Mouse (Mus musculus): ENCODE measurements at regions not wholly inside any gene's neighbourhood (a gene's known extent, or its start where the extent isn't known, plus 50 kb on each side); places are given as distances from the start of the nearest gene placed in this dataset.

DNA sequence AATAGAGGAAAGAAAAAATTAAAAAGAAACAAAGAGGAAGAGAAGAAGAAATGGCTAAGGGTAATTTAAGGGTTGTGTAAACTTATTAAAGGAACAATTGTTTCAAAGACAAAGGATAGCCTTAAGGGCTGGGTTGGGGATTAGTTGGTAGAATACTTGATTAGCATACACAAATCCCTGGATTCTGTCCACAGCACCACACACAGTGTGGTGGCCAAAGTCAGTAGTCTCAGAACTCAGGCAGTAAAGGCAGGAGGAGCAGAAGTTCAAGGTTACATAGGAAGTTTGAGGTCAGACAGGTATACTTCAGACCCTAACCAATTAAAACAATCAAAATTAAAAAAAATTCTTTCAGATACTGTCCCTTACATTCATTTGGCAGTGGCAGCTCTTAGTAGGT lies 596.6 kb upstream of the Tbl1xr1 start:
- ATAC-seq (ENCODE audit: insufficient read depth) (no peak), DNase-seq (ENCODE audit: low read depth in 3 of 3, low spot score in 3 of 3) (no peak)
- no peak for TF ChIP-seq EP300 (IDR thresholded peaks at IDR 0.05; ENCODE audit: low read depth)
- no peak for TF ChIP-seq CTCF (IDR thresholded peaks at IDR 0.05; ENCODE audit: low read depth)
- Histone ChIP-seq H3K36me3 (replicated peaks; ENCODE audit: control insufficient read depth, insufficient read depth, low read depth) (no peaks in the 10 kb centered on the region), H3K27ac (no peak overlapping the region), H3K9ac (replicated peaks) (no peak overlapping the region), H3K9me3 (ENCODE audit: control insufficient read depth, low read length) (no peaks in the 10 kb centered on the region), H3K4me1 (replicated peaks; ENCODE audit: control insufficient read depth in 2 of 2, insufficient read depth in 2 of 2, low read length in 1 of 2) (0 out of 4 replicates have a peak, but pooled peaks cover 0 to 2% of the 10 kb centered on the region in 2 experiments), H3K4me2 (ENCODE audit: low read depth) (no peak overlapping the region), H3K4me3 (ENCODE audit: insufficient read depth in 1 of 2, low read depth in 2 of 2, low read length in 2 of 2) (no peak overlapping the region), H3K27me3 (ENCODE audit: control insufficient read depth, insufficient read depth, low read length) (no peaks in the 10 kb centered on the region)

DNA sequence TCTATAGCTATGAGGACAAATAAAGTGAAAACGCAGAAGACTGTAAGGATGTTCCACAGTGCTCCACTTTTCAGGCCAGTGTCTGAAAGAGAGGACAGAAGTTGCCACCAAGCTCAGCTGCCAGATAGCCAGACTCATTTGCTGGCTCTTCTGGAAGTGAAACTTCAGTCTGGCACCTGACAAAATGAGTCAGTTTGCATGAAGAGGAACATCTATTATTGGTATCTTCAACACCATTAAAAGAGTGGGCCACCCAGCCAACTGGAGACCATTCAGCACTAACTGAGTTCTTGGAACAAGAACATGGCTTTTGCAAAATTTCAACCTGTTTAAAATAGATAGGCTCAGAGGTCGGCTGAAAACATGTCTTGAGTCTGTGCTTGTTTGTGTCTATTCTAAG lies 592.4 kb upstream of the Tbl1xr1 start:
- no peak for DNase-seq (ENCODE audit: low read depth in 3 of 3, low spot score in 3 of 3)
- Histone ChIP-seq H3K9ac (replicated peaks) (no peak overlapping the region), H3K27me3 (ENCODE audit: control insufficient read depth, insufficient read depth, low read length) (no peaks in the 10 kb centered on the region), H3K4me3 (ENCODE audit: insufficient read depth in 1 of 2, low read depth in 2 of 2, low read length in 2 of 2) (no peak overlapping the region), H3K9me3 (ENCODE audit: control insufficient read depth, low read length) (no peaks in the 10 kb centered on the region), H3K4me1 (replicated peaks; ENCODE audit: control insufficient read depth in 2 of 2, insufficient read depth in 2 of 2, low read length in 1 of 2) (0 out of 4 replicates have a peak, but pooled peaks cover 0 to 2% of the 10 kb centered on the region in 2 experiments), H3K4me2 (ENCODE audit: low read depth) (no peak overlapping the region), H3K27ac (no peak overlapping the region), H3K36me3 (replicated peaks; ENCODE audit: control insufficient read depth, insufficient read depth, low read depth) (no peaks in the 10 kb centered on the region)
- TF ChIP-seq CTCF (IDR thresholded peaks at IDR 0.05; ENCODE audit: low read depth), result no peak
- ATAC-seq (ENCODE audit: insufficient read depth), result no peak
- 43% methylated on average over 2 of the region's 2 CpGs for WGBS (ENCODE audit: insufficient replicate concordance)

DNA sequence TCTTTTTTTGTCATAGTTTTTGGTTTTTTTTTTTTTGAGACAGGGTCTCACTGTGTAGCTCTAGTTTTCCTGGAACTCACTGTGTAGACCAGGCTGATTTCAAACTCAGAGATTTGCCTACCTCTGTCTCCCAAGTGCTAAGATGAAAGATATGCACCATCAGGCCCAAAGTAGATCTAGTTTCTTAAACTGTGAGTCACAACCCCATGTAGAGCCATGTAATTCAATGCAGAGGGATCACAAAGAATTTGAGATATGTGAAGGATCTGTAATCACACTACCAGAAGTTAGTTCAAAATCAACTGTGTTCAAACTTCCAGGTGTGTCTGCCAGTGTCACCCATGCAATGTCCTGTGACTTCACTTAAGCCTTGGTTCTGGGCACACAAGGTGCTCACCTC lies 591.0 kb upstream of the Tbl1xr1 start:
- no peak for DNase-seq (ENCODE audit: low read depth in 3 of 3, low spot score in 3 of 3)

DNA sequence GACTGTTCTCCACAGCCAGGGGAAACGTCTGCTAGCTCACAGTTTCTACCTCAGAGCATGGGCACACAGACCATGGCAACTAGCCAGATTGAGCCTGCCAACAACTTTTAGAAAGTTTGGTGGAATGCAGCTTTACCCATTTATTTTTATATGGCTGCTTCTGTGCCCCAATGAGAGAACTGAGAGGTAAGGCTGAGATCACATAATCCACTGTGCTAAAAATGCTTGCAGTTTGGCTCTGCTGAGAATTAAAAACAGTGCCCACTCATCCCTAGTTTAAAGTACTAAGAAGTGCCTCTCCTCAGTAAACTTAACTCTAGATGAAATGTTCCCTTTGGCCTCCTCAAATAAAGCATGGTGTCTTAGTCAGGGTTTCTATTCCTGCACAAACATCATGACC lies 586.9 kb upstream of the Tbl1xr1 start:
- Histone ChIP-seq H3K4me1 (replicated peaks; ENCODE audit: control insufficient read depth in 2 of 2, insufficient read depth in 2 of 2, low read length in 1 of 2) (no peaks in the 10 kb centered on the region), H3K4me3 (ENCODE audit: insufficient read depth in 1 of 2, low read depth in 2 of 2, low read length in 2 of 2) (no peak overlapping the region), H3K27ac (no peak overlapping the region), H3K4me2 (ENCODE audit: low read depth) (no peak overlapping the region), H3K9ac (replicated peaks) (no peak overlapping the region), H3K36me3 (replicated peaks; ENCODE audit: control insufficient read depth, insufficient read depth, low read depth) (no peaks in the 10 kb centered on the region), H3K27me3 (ENCODE audit: control insufficient read depth, insufficient read depth, low read length) (no peaks in the 10 kb centered on the region), H3K9me3 (ENCODE audit: control insufficient read depth, low read length) (no peaks in the 10 kb centered on the region)
- TF ChIP-seq EP300 (IDR thresholded peaks at IDR 0.05; ENCODE audit: low read depth), result no peak
- no peak for TF ChIP-seq CTCF (IDR thresholded peaks at IDR 0.05; ENCODE audit: low read depth)
- 46% methylated on average over 1 of the region's 1 CpGs for WGBS (ENCODE audit: insufficient replicate concordance)
- DNase-seq (ENCODE audit: low read depth in 3 of 3, low spot score in 3 of 3) (no peak), ATAC-seq (ENCODE audit: insufficient read depth) (no peak)

More for the DNA sequence above, 591.0 kb upstream of the Tbl1xr1 start:
- no peaks in the 10 kb centered on the region for H3K27me3 ChIP-seq (ENCODE audit: control insufficient read depth, insufficient read depth, low read length)
- H3K4me3 ChIP-seq (ENCODE audit: insufficient read depth in 1 of 2, low read depth in 2 of 2, low read length in 2 of 2), result no peak overlapping the region
- H3K9me3 ChIP-seq (ENCODE audit: control insufficient read depth, low read length), result no peaks in the 10 kb centered on the region
- no peak for ATAC-seq (ENCODE audit: insufficient read depth)
- H3K27ac ChIP-seq, result no peak overlapping the region
- H3K36me3 ChIP-seq (replicated peaks; ENCODE audit: control insufficient read depth, insufficient read depth, low read depth), result no peaks in the 10 kb centered on the region
- H3K4me2 ChIP-seq (ENCODE audit: low read depth), result no peak overlapping the region
- TF ChIP-seq EP300 (IDR thresholded peaks at IDR 0.05; ENCODE audit: low read depth) (no peak), CTCF (IDR thresholded peaks at IDR 0.05; ENCODE audit: low read depth) (no peak)
- no peaks in the 10 kb centered on the region for H3K4me1 ChIP-seq (replicated peaks; ENCODE audit: control insufficient read depth in 2 of 2, insufficient read depth in 2 of 2, low read length in 1 of 2)
- H3K9ac ChIP-seq (replicated peaks), result no peak overlapping the region

DNA sequence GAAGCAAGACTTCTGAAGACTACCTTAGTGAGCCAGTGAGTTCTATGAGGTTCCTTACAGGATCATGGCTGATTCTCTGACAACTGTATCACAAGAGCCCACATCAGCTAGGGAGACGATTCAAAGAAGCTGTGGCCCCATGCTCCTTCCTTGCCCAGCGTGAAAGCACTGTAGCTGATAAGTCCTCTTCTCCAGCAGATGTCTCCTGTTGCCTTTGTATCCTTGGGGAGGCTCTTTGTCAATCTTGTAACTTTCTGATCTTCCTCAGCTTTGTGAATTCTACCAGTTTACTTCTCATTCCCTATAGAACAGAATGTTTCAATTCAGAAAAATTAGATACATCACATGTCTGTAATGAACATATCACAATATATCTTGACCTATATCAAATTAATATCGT lies 584.0 kb upstream of the Tbl1xr1 start:
- no peaks in the 10 kb centered on the region for H3K36me3 ChIP-seq (replicated peaks; ENCODE audit: control insufficient read depth, insufficient read depth, low read depth)
- WGBS (ENCODE audit: insufficient replicate concordance), result 30% methylated on average over 3 of the region's 3 CpGs
- no peak overlapping the region for H3K4me2 ChIP-seq (ENCODE audit: low read depth)
- H3K4me1 ChIP-seq (replicated peaks; ENCODE audit: control insufficient read depth in 2 of 2, insufficient read depth in 2 of 2, low read length in 1 of 2), result no peaks in the 10 kb centered on the region
- H3K9ac ChIP-seq (replicated peaks), result no peak overlapping the region
- TF ChIP-seq CTCF (IDR thresholded peaks at IDR 0.05; ENCODE audit: low read depth) (no peak), EP300 (IDR thresholded peaks at IDR 0.05; ENCODE audit: low read depth) (no peak)
- H3K27ac ChIP-seq, result no peak overlapping the region
- ATAC-seq (ENCODE audit: insufficient read depth), result no peak
- DNase-seq (ENCODE audit: low read depth in 3 of 3, low spot score in 3 of 3), result no peak
- H3K4me3 ChIP-seq (ENCODE audit: insufficient read depth in 1 of 2, low read depth in 2 of 2, low read length in 2 of 2), result no peak overlapping the region
- H3K9me3 ChIP-seq (ENCODE audit: control insufficient read depth, low read length), result no peaks in the 10 kb centered on the region
- H3K27me3 ChIP-seq (ENCODE audit: control insufficient read depth, insufficient read depth, low read length), result no peaks in the 10 kb centered on the region

DNA sequence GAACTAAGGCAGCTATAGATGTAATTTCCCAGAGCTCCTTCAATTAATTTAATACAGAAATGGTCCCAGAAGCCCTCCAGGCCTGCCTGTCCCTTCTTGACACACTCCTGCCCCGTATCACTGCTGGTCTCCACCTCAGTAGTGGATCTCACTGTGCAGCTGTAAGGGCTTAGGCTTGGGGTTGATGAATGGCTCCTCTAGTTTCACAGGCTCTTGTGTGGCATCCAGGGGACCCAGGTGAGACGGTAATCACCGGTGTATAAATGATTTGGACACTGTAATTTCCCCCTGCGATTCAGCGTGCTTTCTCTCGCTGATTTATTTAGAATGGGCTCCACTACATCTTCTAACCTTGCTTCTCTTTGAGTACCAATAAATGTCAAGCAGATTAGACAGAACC lies 583.1 kb upstream of the Tbl1xr1 start:
- ATAC-seq (ENCODE audit: insufficient read depth) (no peak), DNase-seq (ENCODE audit: low read depth in 3 of 3, low spot score in 3 of 3) (no peak)
- H3K27ac ChIP-seq, result no peak overlapping the region
- TF ChIP-seq EP300 (IDR thresholded peaks at IDR 0.05; ENCODE audit: low read depth), result no peak
- no peak for TF ChIP-seq CTCF (IDR thresholded peaks at IDR 0.05; ENCODE audit: low read depth)
- no peak overlapping the region for H3K9ac ChIP-seq (replicated peaks)
- no peaks in the 10 kb centered on the region for H3K9me3 ChIP-seq (ENCODE audit: control insufficient read depth, low read length)
- H3K4me3 ChIP-seq (ENCODE audit: insufficient read depth in 1 of 2, low read depth in 2 of 2, low read length in 2 of 2), result no peak overlapping the region
- 66% methylated on average over 6 of the region's 6 CpGs for WGBS (ENCODE audit: insufficient replicate concordance)
- no peak overlapping the region for H3K4me2 ChIP-seq (ENCODE audit: low read depth)
- no peaks in the 10 kb centered on the region for H3K36me3 ChIP-seq (replicated peaks; ENCODE audit: control insufficient read depth, insufficient read depth, low read depth)
- H3K27me3 ChIP-seq (ENCODE audit: control insufficient read depth, insufficient read depth, low read length), result no peaks in the 10 kb centered on the region
- no peaks in the 10 kb centered on the region for H3K4me1 ChIP-seq (replicated peaks; ENCODE audit: control insufficient read depth in 2 of 2, insufficient read depth in 2 of 2, low read length in 1 of 2)

All from liver, embryonic 14.5 days (tissue).